Mouse (Mus musculus): Measurements from ENCODE around the gene Itgb1bp1.

DNA sequence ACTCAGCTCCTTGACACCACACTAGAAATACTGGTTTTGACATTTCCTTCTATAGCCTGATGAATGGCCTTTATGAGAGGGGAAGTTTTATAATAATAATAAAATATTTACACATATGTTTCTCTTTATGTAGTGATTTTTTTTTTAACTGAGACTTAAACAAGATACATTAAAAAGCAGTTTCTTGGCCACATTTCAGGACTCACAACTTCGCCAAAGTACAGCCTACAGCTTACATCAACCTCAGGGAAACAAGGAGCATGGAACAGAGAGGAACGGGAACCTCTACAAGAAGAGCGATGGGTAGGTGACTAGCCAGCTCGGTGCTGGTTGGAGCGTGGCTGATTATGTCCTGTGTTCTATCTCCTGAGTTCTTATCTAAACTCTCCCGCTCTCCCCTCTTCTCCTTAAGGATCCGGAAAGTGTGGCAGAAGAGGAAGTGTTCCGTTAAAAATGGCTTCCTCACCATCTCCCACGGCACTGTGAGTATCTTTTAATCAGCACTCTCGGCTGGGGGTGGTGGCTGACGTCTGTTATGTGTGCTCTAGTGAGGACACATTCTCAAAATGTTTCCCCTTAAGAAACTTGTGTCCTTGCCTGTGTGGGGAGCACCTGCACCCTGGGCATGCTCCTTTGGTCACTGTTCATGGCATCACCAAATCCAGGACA is 68.2 kb downstream of the Itgb1bp1 start:
- no peak for TF ChIP-seq MAX (IDR thresholded peaks at IDR 0.05)
- TF ChIP-seq MYOG (IDR thresholded peaks at IDR 0.05; ENCODE audit: control insufficient read depth, extremely low read depth, insufficient read length) = no peak
- TF ChIP-seq CTCF (IDR thresholded peaks at IDR 0.05; ENCODE audit: control insufficient read depth, insufficient read depth, insufficient read length) = no peak
- no peak for TF ChIP-seq CEBPB (IDR thresholded peaks at IDR 0.05; ENCODE audit: low read depth)
- no peak for TF ChIP-seq MYOD1 (IDR thresholded peaks at IDR 0.05; ENCODE audit: control insufficient read depth, insufficient read length, low read depth)
- TF ChIP-seq USF1 (IDR thresholded peaks at IDR 0.05; ENCODE audit: low read depth) = no peak

Measured in C2C12 (cell line).